Mouse (Mus musculus) embryonic fibroblast, embryonic 13.5 days (primary cell): ENCODE results near the gene Lipe.

Source experiments
- CTCF ChIP-seq: IDR thresholded peaks from 2 replicates; pipeline ENCODE4 v1.5.1; 2011; ENCODE audit warnings: mild to moderate bottlenecking, control low read depth, low read length, moderate library complexity, borderline replicate concordance; ENCODE audit not compliant: insufficient read depth
- POLR2A ChIP-seq: IDR thresholded peaks from 2 replicates; pipeline ENCODE4 v1.6.1; 2011; ENCODE audit warnings: low read depth, mild to moderate bottlenecking, control low read depth, low read length, moderate library complexity

GRCm38 (mm10) chr7:25365937-25366625, 32.4 kb downstream of the Lipe start:
- TF ChIP-seq POLR2A (no peak), CTCF (no peak)
